Mouse (Mus musculus) cortical plate, adult 2 months (tissue): ENCODE data around the gene Ube2o.

Experiments used
- CTCF ChIP-seq: fragments of 200-500 bp; IDR thresholded peaks from 2 replicates; pipeline ENCODE4 v1.5.1; 2011; ENCODE audit warnings: mild to moderate bottlenecking, control low read depth, low read length; ENCODE audit not compliant: insufficient read depth; ENCODE audit errors: extremely low read depth
- POLR2A ChIP-seq: fragments of 200-500 bp; IDR thresholded peaks from 2 replicates; pipeline ENCODE4 v1.6.1; 2011; ENCODE audit warnings: mild to moderate bottlenecking, low read length, control low read depth; ENCODE audit not compliant: insufficient read depth; ENCODE audit errors: extremely low read depth

DNA sequence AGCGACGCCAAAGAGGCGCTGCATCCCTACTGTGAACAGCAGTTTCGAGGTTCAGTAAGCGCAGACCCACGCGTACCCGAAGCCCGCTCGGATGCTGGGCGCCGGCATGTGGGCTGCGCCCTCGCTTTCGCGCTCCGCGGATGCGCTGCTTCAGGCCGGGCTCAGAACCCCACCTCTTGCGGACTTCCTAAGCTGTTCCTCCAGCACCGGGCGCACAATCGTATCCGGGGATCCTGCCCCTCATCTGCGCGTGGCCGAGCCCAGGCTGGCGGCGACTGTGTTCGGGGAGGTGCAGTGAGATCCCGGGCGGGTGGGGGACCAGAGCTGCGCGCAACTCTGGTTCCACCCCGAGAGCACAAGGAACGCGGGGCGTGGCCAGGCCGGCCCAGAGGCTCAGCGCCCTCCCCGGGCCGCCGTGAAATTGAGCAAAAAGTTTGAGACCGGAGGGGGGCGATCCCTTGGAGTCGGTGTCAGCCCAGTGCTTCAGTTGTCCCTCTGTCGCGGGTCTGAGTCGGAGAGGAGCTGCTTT is 48.4 kb downstream of the Ube2o start:
- no peak for TF ChIP-seq CTCF
- no peak for TF ChIP-seq POLR2A
